Mouse (Mus musculus) cerebellum, adult 2 months (tissue): ENCODE results near the gene Dnaja1. TPM values are rescaled to one million over a fixed set of nuclear protein-coding genes. Genes with fewer than 3 reads are reported as not detected.

ENCODE experiments used
- DNase-seq, 2 experiments: peaks; one replicate each; pipeline ENCODE4 v3.0.0; 2021
- H3K27ac ChIP-seq: fragments of 200-500 bp; 2 replicates; pipeline ENCODE4 v1.5.1; 2012; ENCODE audit warnings: low read length, control low read depth, inconsistent platforms; ENCODE audit not compliant: insufficient read depth
- H3K27me3 ChIP-seq: fragments of 200-500 bp; 2 replicates; pipeline ENCODE4 v1.6.1; 2012; ENCODE audit warnings: inconsistent platforms, mild to moderate bottlenecking, low read length, moderate library complexity; ENCODE audit not compliant: control insufficient read depth, insufficient read depth
- H3K4me1 ChIP-seq: fragments of 200-500 bp; 2 replicates; pipeline ENCODE4 v1.6.1; 2011; ENCODE audit warnings: low read length; ENCODE audit not compliant: control insufficient read depth, insufficient read depth
- H3K4me3 ChIP-seq: fragments of 200-500 bp; replicated peaks from 2 replicates; pipeline ENCODE3; 2011; ENCODE audit warnings: mild to moderate bottlenecking, low read depth, low read length, control low read depth; ENCODE audit not compliant: insufficient read depth
- CTCF ChIP-seq: fragments of 200-500 bp; IDR thresholded peaks from 2 replicates; pipeline ENCODE4 v1.5.1; 2011; ENCODE audit warnings: low read depth, mild to moderate bottlenecking, control low read depth, low read length, moderate library complexity, borderline replicate concordance; ENCODE audit not compliant: insufficient read depth
- POLR2A ChIP-seq: fragments of 200-500 bp; IDR thresholded peaks from 2 replicates; pipeline ENCODE4 v1.6.1; 2011; ENCODE audit warnings: low read length, control low read depth, borderline replicate concordance; ENCODE audit not compliant: insufficient read depth
- WGBS: fragments of 180-500 bp; shearing (Covaris S2); methylation state at CpG from one replicate; pipeline ENCODE4 v1.1.7; 2018; 5-methylcytosine and 5-hydroxymethylcytosine counted together
- polyA plus RNA-seq: library from polyadenylated mRNA; depleted of rRNA; stranded (reverse); fragments of >200 nt; gene quantifications from 2 replicates; pipeline ENCODE4 v1.2.3, GENCODE M21; 2012; rRNA removed

Dnaja1 gene
- polyA plus RNA-seq, 1 experiment: 93.0 TPM

DNA sequence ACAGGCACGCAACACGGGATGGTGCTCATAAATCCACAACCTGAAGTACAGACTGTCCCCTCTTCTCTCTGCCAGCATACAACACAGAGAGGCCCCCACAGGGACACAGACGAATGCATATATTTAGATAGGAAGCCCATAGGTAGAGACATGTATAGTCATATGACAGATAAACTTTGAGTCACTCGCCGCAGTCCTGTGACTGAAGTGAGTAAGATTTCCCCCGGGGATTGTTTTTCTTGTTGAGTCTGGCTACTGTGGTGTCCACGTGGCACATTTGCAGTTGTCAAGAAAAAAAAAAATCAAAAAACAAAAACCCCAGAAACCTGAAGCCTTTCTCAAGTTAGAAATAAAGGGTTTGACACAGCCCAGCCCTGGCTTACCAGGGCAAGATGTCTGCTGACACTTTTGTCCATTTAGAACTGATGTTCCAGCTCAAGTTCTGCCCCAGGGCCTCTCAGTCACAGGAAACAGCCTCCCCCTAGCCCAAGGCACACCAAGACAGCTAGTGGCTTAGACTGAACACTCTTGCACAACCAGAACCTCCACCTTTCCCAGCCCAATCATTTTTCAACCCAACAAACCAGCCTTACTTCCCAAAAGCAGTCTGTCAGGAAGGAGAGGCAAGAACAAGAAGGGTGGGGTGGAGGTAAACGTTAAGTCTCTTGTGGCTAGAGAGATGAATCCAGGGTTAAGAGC is 60.0 kb downstream of the Dnaja1 start:
- no peak overlapping the region for H3K4me3 ChIP-seq
- TF ChIP-seq POLR2A (no peak), CTCF (no peak)
- no peak for DNase-seq
- H3K27ac ChIP-seq: no peak overlapping the region
- 78% methylated on average over 8 of the region's 8 CpGs for WGBS
- no peaks in the 10 kb centered on the region for H3K27me3 ChIP-seq
- H3K4me1 ChIP-seq: no peaks in the 10 kb centered on the region

DNA sequence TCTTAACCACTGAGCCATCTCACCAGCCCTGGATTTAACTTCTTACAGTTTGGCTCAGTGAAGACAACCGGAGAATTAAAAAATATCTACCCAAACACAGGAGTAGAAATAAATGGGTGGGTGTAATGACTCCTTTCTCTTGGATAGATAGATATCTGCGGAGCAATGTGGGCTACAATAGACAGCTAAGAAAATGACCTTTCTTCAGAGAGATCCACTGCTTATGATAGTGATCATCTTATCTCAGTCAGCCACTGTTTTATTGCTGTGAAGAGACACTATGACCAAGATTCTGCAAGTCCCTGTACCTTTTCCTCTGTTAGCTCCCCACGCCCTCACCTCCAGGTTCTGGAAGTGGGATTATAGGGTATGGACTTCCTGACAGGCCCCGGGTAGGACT is 61.1 kb downstream of the Dnaja1 start:
- WGBS: 91% methylated on average over 4 of the region's 4 CpGs
- no peak for TF ChIP-seq CTCF
- TF ChIP-seq POLR2A: no peak
- no peak overlapping the region for H3K4me3 ChIP-seq
- DNase-seq: no peak
- no peaks in the 10 kb centered on the region for H3K4me1 ChIP-seq
- H3K27me3 ChIP-seq: no peaks in the 10 kb centered on the region
- H3K27ac ChIP-seq: no peak overlapping the region

DNA sequence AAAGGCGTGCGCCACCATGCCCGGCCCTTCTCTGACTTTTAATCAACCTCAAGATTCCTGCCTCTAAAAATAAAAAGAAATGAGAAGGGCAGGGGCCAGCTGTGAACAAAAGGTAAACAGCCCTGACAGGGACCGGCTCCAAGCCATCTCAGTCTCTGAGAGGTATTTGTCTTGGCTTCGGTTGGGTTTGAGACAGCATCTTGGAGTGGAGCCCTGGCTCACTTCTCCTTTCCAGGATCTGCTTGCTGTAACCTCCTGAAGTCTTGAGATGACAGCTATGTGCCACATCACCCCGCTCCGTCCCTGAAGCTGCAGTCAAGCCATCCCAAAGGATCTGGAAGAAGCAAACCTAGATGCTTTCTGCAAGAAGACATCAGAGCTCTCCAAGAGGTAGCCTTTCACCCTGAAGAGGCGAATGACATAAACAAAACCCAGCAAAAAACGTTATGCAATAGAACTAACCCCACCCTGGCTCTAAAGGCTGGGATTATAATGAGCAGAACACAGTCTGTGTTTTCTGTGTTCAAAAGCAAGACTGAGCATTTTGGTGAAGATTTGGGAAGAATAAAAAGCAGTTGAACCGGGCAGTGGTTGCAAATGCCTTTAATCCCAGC is 62.7 kb downstream of the Dnaja1 start:
- H3K4me3 ChIP-seq: no peak overlapping the region
- WGBS: 50% methylated on average over 10 of the region's 10 CpGs
- no peak for DNase-seq
- no peak overlapping the region for H3K27ac ChIP-seq
- no peaks in the 10 kb centered on the region for H3K27me3 ChIP-seq
- TF ChIP-seq CTCF (no peak), POLR2A (no peak)
- no peaks in the 10 kb centered on the region for H3K4me1 ChIP-seq

DNA sequence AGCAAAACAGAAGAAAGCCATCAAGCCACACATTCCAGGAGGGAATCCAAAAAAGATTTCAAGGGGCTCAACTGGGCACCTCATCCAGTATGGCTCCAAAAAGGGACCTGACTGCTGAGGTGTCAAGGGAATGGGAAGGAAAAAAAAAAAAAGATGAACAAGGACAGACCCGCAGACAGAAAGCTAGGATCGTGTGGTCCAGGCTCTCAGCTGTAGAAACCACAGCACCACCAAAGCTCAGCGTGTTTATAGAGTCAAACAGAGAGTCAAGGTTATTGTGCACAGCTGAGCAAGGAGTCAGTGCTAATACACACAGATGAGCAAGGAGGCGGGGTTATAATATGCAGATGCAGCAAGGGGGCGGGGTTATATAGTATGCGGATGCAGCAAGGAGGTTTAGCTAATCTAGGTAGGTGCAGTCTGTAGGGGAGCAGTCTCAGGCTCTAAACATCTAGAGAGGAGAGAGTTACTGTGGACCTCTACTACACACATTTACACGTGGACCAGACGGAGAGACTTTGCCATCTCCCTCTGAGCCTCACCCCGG is 63.7 kb downstream of the Dnaja1 start:
- WGBS: 74% methylated on average over 9 of the region's 9 CpGs
- TF ChIP-seq POLR2A: no peak
- TF ChIP-seq CTCF: no peak
- Histone ChIP-seq H3K4me1 (no peaks in the 10 kb centered on the region), H3K4me3 (no peak overlapping the region), H3K27me3 (no peaks in the 10 kb centered on the region), H3K27ac (no peak overlapping the region)
- DNase-seq: no peak

GRCm38 (mm10) chr4:40786578-40786977 is 64.6 kb downstream of the Dnaja1 start:
- DNase-seq: no peak
- no peaks in the 10 kb centered on the region for H3K4me1 ChIP-seq
- H3K27me3 ChIP-seq: no peaks in the 10 kb centered on the region
- H3K27ac ChIP-seq: no peak overlapping the region
- TF ChIP-seq CTCF (no peak), POLR2A (no peak)
- no peak overlapping the region for H3K4me3 ChIP-seq
- WGBS: 58% methylated on average over 4 of the region's 4 CpGs

Other genes starting within 250 kb of the Dnaja1 start
- 0.71 and 1.1 TPM in 2 replicates for gene Tmem215, start 250.0 kb upstream of the Dnaja1 start, polyA plus RNA-seq
- 20.8 and 24.1 TPM in 2 replicates for gene Aptx, start 19.0 kb upstream of the Dnaja1 start, polyA plus RNA-seq
- gene Smu1, start 35.8 kb downstream of the Dnaja1 start, polyA plus RNA-seq: 57.0 and 57.8 TPM in 2 replicates
- 3.2 and 3.5 TPM in 2 replicates for gene B4galt1, start 131.9 kb downstream of the Dnaja1 start, polyA plus RNA-seq
- 0.57 TPM in 1 of 2 replicates, not detected in the other for gene Spink4, start 197.9 kb downstream of the Dnaja1 start, polyA plus RNA-seq
- 143 and 159 TPM in 2 replicates for gene Bag1, start 226.1 kb downstream of the Dnaja1 start, polyA plus RNA-seq
- 118 and 125 TPM in 2 replicates for gene Chmp5, start 226.3 kb downstream of the Dnaja1 start, polyA plus RNA-seq
- 96.6 and 96.8 TPM in 2 replicates for gene Nfx1, start 248.8 kb downstream of the Dnaja1 start, polyA plus RNA-seq